Mouse (Mus musculus): ENCODE measurements around the gene Orai1. TPM values are rescaled to one million over a fixed set of nuclear protein-coding genes. Genes with fewer than 3 reads are reported as not detected.
"Not testable (repeated sequence)": the region's sequence is repeated elsewhere in the genome, so short reads cannot be mapped to it uniquely, and the experiment has no call there.

Gene Orai1
- polyA plus RNA-seq (2016; fragmentation: Nextera tagmentation; extraction: Ambion mirVana) = 13.5 and 13.6 TPM in 2 replicates

DNA sequence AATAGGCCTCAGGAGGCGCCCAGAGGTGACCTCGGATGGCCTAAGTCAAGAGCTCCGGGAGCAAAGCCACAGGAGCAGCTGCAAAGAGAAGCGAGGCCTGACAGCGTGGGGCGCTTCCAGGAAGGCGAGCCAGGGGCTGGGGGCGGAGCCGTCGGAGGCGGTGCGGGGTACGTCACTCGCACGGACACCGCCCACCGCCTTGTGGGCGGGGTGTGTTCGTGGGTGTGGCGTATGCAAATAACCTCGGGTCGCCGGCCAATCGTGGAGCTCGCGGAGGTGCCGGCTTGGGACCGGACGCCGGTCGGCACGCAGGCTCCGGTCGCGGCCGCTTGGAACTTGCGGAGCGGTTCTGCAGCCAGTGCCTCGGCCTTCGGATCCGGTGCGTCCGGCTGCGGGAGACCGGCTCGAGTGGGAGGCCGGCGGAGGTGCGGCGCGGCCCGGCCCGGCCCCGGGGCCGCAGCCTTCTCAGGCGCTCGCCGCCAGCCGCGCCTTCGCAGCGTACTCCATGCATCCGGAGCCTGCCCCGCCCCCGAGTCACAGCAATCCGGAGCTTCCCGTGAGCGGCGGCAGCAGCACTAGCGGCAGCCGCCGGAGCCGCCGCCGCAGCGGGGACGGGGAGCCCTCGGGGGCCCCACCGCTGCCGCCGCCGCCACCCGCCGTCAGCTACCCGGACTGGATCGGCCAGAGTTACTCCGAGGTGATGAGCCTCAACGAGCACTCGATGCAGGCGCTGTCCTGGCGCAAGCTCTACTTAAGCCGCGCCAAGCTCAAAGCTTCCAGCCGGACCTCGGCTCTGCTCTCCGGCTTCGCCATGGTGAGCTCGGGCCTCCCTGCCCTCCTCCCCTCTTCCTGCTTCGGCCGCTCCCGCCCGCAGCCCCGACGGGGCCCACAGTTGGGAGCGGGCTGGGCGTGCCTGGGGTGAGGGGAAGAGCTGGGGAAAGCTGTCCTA lies at the start of gene Orai1:
Gene Orai1, plus strand, starts transcription at position 322 of the 949 bp plus-strand sequence.
- H3K36me3 ChIP-seq = no peaks in the 10 kb centered on the region
- peak within 1 kb of the TSS; percentile 83 for H3K4me2 ChIP-seq (replicated peaks)
- H3K9ac ChIP-seq = peak within 1 kb of the TSS; percentile 79
- WGBS = under 1% methylated on average over 92 of the region's 106 CpGs
- peak within 1 kb of the TSS; percentile 76 for H3K4me3 ChIP-seq
- H3K9me3 ChIP-seq (replicated peaks) = no peaks in the 10 kb centered on the region
- ATAC-seq (ENCODE audit: low FRiP score) = peak; percentile 92
- peak within 1 kb of the TSS; percentile 93 for H3K27ac ChIP-seq
- H3K27me3 ChIP-seq = no peaks in the 10 kb centered on the region
- H3K4me1 ChIP-seq = peaks cover 34% of the 10 kb centered on the region

DNA sequence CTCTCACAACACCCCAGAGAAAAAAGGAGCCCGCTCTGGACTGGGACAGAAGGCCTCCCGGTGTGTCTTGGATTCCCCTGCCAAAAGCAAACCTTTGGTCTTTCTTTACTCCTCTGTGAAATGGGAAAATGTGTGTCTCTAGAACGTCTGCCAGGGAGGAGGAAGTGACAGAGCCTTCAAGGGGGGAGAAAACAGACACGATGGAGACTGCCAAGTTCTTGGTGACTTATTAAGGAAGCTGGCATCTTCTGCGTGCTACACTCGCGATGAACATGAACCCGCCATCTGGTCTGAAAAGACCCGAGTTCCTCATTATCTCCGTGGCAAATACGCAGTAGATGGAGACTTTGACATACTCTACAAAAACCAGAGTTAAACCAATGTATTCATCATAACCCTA lies 49.4 kb upstream of the Orai1 start:
- Histone ChIP-seq H3K27me3 (no peaks in the 10 kb centered on the region), H3K4me1 (no peaks in the 10 kb centered on the region), H3K27ac (no peak overlapping the region), H3K9ac (no peak overlapping the region), H3K4me2 (replicated peaks) (no peak overlapping the region), H3K9me3 (replicated peaks) (no peaks in the 10 kb centered on the region), H3K4me3 (no peak overlapping the region), H3K36me3 (no peaks in the 10 kb centered on the region)
- 91% methylated on average over 11 of the region's 11 CpGs for WGBS
- no peak for ATAC-seq (ENCODE audit: low FRiP score)

DNA sequence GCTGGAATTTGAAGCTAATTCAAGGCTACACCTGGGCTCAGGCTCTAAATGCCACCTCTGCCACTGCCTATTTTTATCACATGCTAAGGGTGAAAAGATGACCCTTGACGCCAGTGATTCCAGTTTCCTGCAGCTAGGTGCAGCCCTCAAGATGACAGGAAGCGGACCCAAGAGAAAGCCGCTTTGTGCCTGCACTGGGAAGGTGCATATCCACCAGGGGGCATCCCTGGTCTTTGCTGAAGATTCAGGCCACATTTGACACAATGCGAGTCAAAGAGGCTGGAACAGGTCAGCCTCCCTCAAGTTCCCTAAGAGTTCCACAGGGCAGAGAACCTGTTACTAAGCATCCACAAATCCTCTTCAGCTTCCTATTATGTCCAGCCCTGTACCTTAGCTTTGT lies 46.6 kb upstream of the Orai1 start:
- 41% methylated on average over 4 of the region's 4 CpGs for WGBS
- no peak overlapping the region for H3K4me2 ChIP-seq (replicated peaks)

GRCm38 (mm10) chr5:122970056-122970455 lies 44.8 kb upstream of the Orai1 start:
- no peak for ATAC-seq (ENCODE audit: low FRiP score)
- Histone ChIP-seq H3K4me2 (replicated peaks) (no peak overlapping the region), H3K27me3 (no peaks in the 10 kb centered on the region), H3K27ac (no peak overlapping the region), H3K4me3 (no peak overlapping the region), H3K9me3 (replicated peaks) (no peaks in the 10 kb centered on the region), H3K4me1 (no peaks in the 10 kb centered on the region), H3K9ac (no peak overlapping the region), H3K36me3 (no peaks in the 10 kb centered on the region)
- WGBS = 77% methylated on average over 5 of the region's 5 CpGs

More for the DNA sequence above, 46.6 kb upstream of the Orai1 start:
- Histone ChIP-seq H3K4me3 (no peak overlapping the region), H3K27ac (no peak overlapping the region), H3K9me3 (replicated peaks) (no peaks in the 10 kb centered on the region), H3K27me3 (no peaks in the 10 kb centered on the region), H3K36me3 (no peaks in the 10 kb centered on the region), H3K9ac (no peak overlapping the region), H3K4me1 (no peaks in the 10 kb centered on the region)
- peak; percentile 22; the same call in 1 of the 2 replicates for ATAC-seq (ENCODE audit: low FRiP score)

GRCm38 (mm10) chr5:122971438-122971837 lies 43.4 kb upstream of the Orai1 start:
- Histone ChIP-seq H3K4me1 (no peaks in the 10 kb centered on the region), H3K36me3 (no peaks in the 10 kb centered on the region), H3K9ac (no peak overlapping the region), H3K27ac (no peak overlapping the region), H3K9me3 (replicated peaks) (no peaks in the 10 kb centered on the region), H3K4me3 (no peak overlapping the region), H3K4me2 (replicated peaks) (no peak overlapping the region), H3K27me3 (no peaks in the 10 kb centered on the region)
- ATAC-seq (ENCODE audit: low FRiP score) = no peak
- 91% methylated on average over 4 of the region's 4 CpGs for WGBS

DNA sequence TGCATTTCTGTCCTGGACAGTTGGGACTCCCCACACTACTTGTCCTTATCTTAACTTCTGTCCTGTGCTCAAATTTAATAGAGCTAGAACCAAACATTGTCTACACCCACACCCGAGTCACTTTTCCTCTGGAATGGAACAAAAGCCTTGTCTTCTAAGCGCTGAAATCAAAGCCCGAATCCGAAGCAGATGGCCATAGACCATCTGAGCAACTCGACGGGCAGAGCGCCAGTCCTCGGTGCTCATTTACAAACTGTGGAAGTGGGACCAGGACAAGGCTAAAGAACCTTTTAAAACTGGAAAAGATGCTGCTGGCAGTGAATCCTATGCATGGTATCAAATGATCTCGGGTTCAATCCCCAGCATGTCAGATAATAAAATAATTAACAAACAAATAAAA lies 42.8 kb upstream of the Orai1 start:
- H3K36me3 ChIP-seq = 0 out of 2 replicates have a peak, but pooled peaks cover 5% of the 10 kb centered on the region
- no peak overlapping the region for H3K4me2 ChIP-seq (replicated peaks)
- no peaks in the 10 kb centered on the region for H3K27me3 ChIP-seq
- no peak overlapping the region for H3K4me3 ChIP-seq
- ATAC-seq (ENCODE audit: low FRiP score) = no peak
- no peaks in the 10 kb centered on the region for H3K9me3 ChIP-seq (replicated peaks)
- H3K27ac ChIP-seq = no peak overlapping the region; the same call in 1 of the 2 replicates
- no peak overlapping the region for H3K9ac ChIP-seq
- no peaks in the 10 kb centered on the region for H3K4me1 ChIP-seq
- 69% methylated on average over 9 of the region's 9 CpGs for WGBS

GRCm38 (mm10) chr5:122974701-122975100 lies 40.2 kb upstream of the Orai1 start:
- H3K4me3 ChIP-seq; H3K9ac ChIP-seq; H3K4me2 ChIP-seq (replicated peaks); H3K27me3 ChIP-seq; ATAC-seq (ENCODE audit: low FRiP score); H3K27ac ChIP-seq; H3K4me1 ChIP-seq; H3K9me3 ChIP-seq (replicated peaks): not testable (repeated sequence)
- H3K36me3 ChIP-seq = peaks cover 16% of the 10 kb centered on the region; the same call in 1 of the 2 replicates
- 94% methylated on average over 4 of the region's 4 CpGs for WGBS

GRCm38 (mm10) chr5:122978970-122979369 lies 35.9 kb upstream of the Orai1 start:
- H3K9me3 ChIP-seq (replicated peaks) = no peaks in the 10 kb centered on the region
- H3K9ac ChIP-seq = no peak overlapping the region
- no peaks in the 10 kb centered on the region for H3K27me3 ChIP-seq
- no peak overlapping the region for H3K4me3 ChIP-seq
- H3K36me3 ChIP-seq = peaks cover 16% of the 10 kb centered on the region; the same call in 1 of the 2 replicates
- no peak overlapping the region for H3K4me2 ChIP-seq (replicated peaks)
- whole genome bisulfite sequencing = 89% methylated on average over 8 of the region's 8 CpGs
- H3K4me1 ChIP-seq = no peaks in the 10 kb centered on the region
- no peak overlapping the region for H3K27ac ChIP-seq
- ATAC-seq (ENCODE audit: low FRiP score) = no peak

GRCm38 (mm10) chr5:122984483-122984882 lies 30.4 kb upstream of the Orai1 start:
- Histone ChIP-seq H3K4me3 (no peak overlapping the region), H3K4me1 (peaks cover 39% of the 10 kb centered on the region), H3K36me3 (no peaks in the 10 kb centered on the region), H3K9me3 (replicated peaks) (no peaks in the 10 kb centered on the region), H3K4me2 (replicated peaks) (no peak overlapping the region), H3K9ac (no peak overlapping the region), H3K27me3 (no peaks in the 10 kb centered on the region), H3K27ac (no peak overlapping the region)
- WGBS = 81% methylated on average over 5 of the region's 5 CpGs
- no peak for ATAC-seq (ENCODE audit: low FRiP score)

GRCm38 (mm10) chr5:122985276-122985675 lies 29.6 kb upstream of the Orai1 start:
- no peaks in the 10 kb centered on the region for H3K36me3 ChIP-seq
- no peak for ATAC-seq (ENCODE audit: low FRiP score)
- no peak overlapping the region for H3K4me3 ChIP-seq
- H3K27me3 ChIP-seq = no peaks in the 10 kb centered on the region
- 51% methylated on average over 3 of the region's 3 CpGs for WGBS
- H3K9ac ChIP-seq = no peak overlapping the region
- H3K27ac ChIP-seq = no peak overlapping the region
- H3K4me1 ChIP-seq = peaks cover 47% of the 10 kb centered on the region
- H3K9me3 ChIP-seq (replicated peaks) = no peaks in the 10 kb centered on the region
- H3K4me2 ChIP-seq (replicated peaks) = peak overlapping the region; percentile 72

DNA sequence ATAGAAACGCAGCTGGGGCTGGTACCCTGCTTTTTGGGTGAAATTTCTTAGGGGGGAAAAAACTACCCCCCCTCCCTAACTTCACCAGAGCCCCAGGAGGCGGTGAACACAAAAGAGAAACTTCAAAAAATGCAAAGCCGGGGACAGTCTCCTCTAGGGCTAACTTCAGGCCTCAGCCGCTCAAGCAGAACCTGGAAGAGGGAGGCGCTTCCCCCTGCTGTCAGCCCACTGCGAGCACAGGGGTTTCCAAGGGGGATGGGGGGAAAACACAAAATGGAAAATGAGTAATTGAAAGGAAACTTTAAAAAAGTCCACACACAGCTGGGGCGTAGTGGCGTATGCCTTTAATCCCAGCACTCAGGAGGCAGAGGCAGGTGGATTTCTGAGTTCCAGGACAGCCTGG lies 28.8 kb upstream of the Orai1 start:
- no peak overlapping the region for H3K9ac ChIP-seq
- peaks cover 55% of the 10 kb centered on the region for H3K4me1 ChIP-seq
- H3K9me3 ChIP-seq (replicated peaks) = no peaks in the 10 kb centered on the region
- H3K27ac ChIP-seq = peak overlapping the region; percentile 41; the same call in 1 of the 2 replicates
- H3K36me3 ChIP-seq = no peaks in the 10 kb centered on the region
- no peak for ATAC-seq (ENCODE audit: low FRiP score)
- H3K27me3 ChIP-seq = no peaks in the 10 kb centered on the region
- WGBS = 14% methylated on average over 8 of the region's 8 CpGs
- H3K4me2 ChIP-seq (replicated peaks) = peak overlapping the region; percentile 72
- no peak overlapping the region for H3K4me3 ChIP-seq

GRCm38 (mm10) chr5:122987211-122988020 lies 27.5 kb upstream of the Orai1 start:
- ATAC-seq (ENCODE audit: low FRiP score) = peak; percentile 39; the same call in 1 of the 2 replicates
- no peaks in the 10 kb centered on the region for H3K9me3 ChIP-seq (replicated peaks)
- peaks cover 64% of the 10 kb centered on the region for H3K4me1 ChIP-seq
- H3K27ac ChIP-seq = peak overlapping the region; percentile 81; the same call in 1 of the 2 replicates
- H3K27me3 ChIP-seq = no peaks in the 10 kb centered on the region
- peak overlapping the region; percentile 59 for H3K9ac ChIP-seq
- peak overlapping the region; percentile 72 for H3K4me2 ChIP-seq (replicated peaks)
- peak overlapping the region; percentile 67 for H3K4me3 ChIP-seq
- no peaks in the 10 kb centered on the region for H3K36me3 ChIP-seq
- WGBS = 2% methylated on average over 39 of the region's 39 CpGs
